Mouse (Mus musculus): ENCODE data around the gene Trim65.
"Not testable (repeated sequence)": the region's sequence is repeated elsewhere in the genome, so short reads cannot be mapped to it uniquely, and the experiment has no call there.

Trim65 gene

GRCm38 (mm10) chr11:116108464-116109137 is 22.3 kb downstream of the Trim65 start:
- no peak for DNase-seq (ENCODE audit: low spot score in 2 of 2)

GRCm38 (mm10) chr11:116107777-116108285 is 23.1 kb downstream of the Trim65 start:
- no peak for DNase-seq (ENCODE audit: low spot score in 2 of 2)

- DNase-seq (ENCODE audit: low spot score in 2 of 2) = no peak
These were observed 23.8 kb downstream of the Trim65 start for GRCm38 (mm10) chr11:116106963-116107776.

GRCm38 (mm10) chr11:116106154-116106962 is 24.6 kb downstream of the Trim65 start:
- DNase-seq (ENCODE audit: low spot score in 2 of 2) = no peak

GRCm38 (mm10) chr11:116105065-116105464 is 25.9 kb downstream of the Trim65 start:
- DNase-seq (ENCODE audit: low spot score in 2 of 2) = no peak

GRCm38 (mm10) chr11:116104006-116104646 is 26.8 kb downstream of the Trim65 start:
- DNase-seq (ENCODE audit: low spot score in 2 of 2) = no peak

- no peak for DNase-seq (ENCODE audit: low spot score in 2 of 2)
These were observed 27.4 kb downstream of the Trim65 start for GRCm38 (mm10) chr11:116103572-116103971.

- no peak for DNase-seq (ENCODE audit: low spot score in 2 of 2)
These were observed 28.5 kb downstream of the Trim65 start for GRCm38 (mm10) chr11:116102472-116102871.

- no peak for DNase-seq (ENCODE audit: low spot score in 2 of 2)
These were observed 29.0 kb downstream of the Trim65 start for GRCm38 (mm10) chr11:116101931-116102381.

GRCm38 (mm10) chr11:116100839-116101238 is 30.1 kb downstream of the Trim65 start:
- DNase-seq (ENCODE audit: low spot score in 2 of 2) = no peak

GRCm38 (mm10) chr11:116100385-116100784 is 30.5 kb downstream of the Trim65 start:
- DNase-seq (ENCODE audit: low spot score in 2 of 2) = no peak

GRCm38 (mm10) chr11:116099462-116099861 is 31.5 kb downstream of the Trim65 start:
- no peak for DNase-seq (ENCODE audit: low spot score in 2 of 2)

GRCm38 (mm10) chr11:116098711-116099460 is 32.0 kb downstream of the Trim65 start:
- DNase-seq (ENCODE audit: low spot score in 2 of 2) = no peak

- DNase-seq (ENCODE audit: low spot score in 2 of 2) = no peak
These were observed 34.5 kb downstream of the Trim65 start for GRCm38 (mm10) chr11:116096213-116097108.

GRCm38 (mm10) chr11:116095573-116095972 is 35.4 kb downstream of the Trim65 start:
- no peak for DNase-seq (ENCODE audit: low spot score in 2 of 2)

- no peak for DNase-seq (ENCODE audit: low spot score in 2 of 2)
These were observed 37.0 kb downstream of the Trim65 start for GRCm38 (mm10) chr11:116093771-116094565.

- DNase-seq (ENCODE audit: low spot score in 2 of 2) = not testable (repeated sequence)
These were observed 38.0 kb downstream of the Trim65 start for GRCm38 (mm10) chr11:116092959-116093358.

GRCm38 (mm10) chr11:116091591-116091990 is 39.3 kb downstream of the Trim65 start:
- DNase-seq (ENCODE audit: low spot score in 2 of 2) = no peak

GRCm38 (mm10) chr11:116089545-116089944 is 41.4 kb downstream of the Trim65 start:
- no peak for DNase-seq (ENCODE audit: low spot score in 2 of 2)
